Mouse (Mus musculus) CD4-positive, CD25-positive, alpha-beta regulatory T cell, adult 2 months (primary cell): ENCODE measurements around the gene Tmem95.

Experiments
- DNase-seq: peaks from one replicate; pipeline ENCODE4 v3.0.0-alpha.2; 2012; ENCODE audit warnings: low read depth, low spot score

Gene Tmem95

DNA sequence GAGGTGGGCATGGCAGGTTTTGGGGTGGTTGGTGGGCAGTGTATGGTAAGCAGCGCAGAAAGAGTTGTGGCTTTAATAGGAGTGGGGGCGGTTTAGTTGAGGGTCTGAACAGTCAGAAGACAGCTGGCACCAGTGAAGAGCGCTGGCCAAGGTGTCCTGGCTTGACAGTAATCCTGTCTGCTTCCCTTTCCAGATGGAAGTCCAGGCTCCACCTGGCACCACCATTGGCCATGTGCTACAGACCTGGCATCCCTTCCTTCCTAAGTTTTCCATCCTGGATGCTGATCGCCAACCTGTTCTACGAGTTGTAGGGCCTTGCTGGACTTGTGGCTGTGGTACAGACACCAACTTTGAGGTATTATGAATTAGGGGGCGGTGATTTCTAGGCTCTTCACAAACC is 29.8 kb downstream of the Tmem95 start:
- DNase-seq = no peak

DNA sequence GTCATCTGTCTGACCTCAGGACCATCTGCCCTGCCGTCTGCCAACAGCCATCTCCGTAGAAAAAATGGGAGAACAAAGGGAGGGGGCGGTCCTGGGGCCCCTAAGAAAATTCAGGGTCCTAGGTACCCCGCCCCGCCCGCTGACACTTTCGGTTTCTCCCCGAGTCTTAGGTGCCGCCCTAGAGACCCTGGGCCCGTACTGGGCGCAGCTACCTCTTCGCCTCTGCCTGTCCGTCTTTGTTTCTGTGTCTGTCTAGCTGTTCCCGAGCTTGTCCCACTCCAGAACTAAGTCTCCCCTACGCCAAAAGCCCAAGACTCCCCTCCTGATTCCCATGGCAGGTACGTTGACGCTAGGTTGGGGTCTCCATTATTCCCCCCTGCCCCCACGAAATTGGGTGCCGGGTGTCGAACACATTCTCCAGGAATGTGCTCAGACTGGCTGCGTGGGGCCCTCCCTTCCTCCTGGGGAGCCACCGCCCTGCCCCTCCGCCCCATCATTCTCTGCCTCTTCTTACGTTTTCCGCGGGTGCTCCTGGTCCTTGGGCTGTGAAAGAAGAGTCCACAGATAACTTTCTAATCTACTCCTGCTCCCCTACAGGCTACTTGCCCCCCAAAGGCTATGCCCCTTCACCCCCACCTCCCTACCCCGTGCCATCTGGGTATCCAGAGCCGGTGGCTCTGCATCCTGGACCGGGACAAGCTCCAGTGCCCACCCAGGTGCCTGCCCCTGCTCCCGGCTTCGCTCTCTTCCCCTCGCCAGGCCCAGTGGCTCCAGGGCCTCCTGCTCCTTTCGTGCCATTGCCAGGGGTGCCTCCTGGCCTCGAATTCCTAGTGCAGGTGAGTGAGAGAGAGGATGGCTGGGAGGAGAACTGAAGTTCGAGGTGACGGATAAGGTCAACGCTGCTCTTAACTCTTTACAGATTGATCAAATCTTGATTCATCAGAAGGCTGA is 30.8 kb downstream of the Tmem95 start:
- DNase-seq = peak; percentile 75

GRCm38 (mm10) chr11:69846198-69846680 is 31.6 kb downstream of the Tmem95 start, which contains the start of gene Plscr3:
Gene Plscr3 (plus strand): TSS chr11:69846376.
- DNase-seq = peak; percentile 89

- DNase-seq = no peak
Measured at GRCm38 (mm10) chr11:69838714-69839104, 39.1 kb downstream of the Tmem95 start.

DNA sequence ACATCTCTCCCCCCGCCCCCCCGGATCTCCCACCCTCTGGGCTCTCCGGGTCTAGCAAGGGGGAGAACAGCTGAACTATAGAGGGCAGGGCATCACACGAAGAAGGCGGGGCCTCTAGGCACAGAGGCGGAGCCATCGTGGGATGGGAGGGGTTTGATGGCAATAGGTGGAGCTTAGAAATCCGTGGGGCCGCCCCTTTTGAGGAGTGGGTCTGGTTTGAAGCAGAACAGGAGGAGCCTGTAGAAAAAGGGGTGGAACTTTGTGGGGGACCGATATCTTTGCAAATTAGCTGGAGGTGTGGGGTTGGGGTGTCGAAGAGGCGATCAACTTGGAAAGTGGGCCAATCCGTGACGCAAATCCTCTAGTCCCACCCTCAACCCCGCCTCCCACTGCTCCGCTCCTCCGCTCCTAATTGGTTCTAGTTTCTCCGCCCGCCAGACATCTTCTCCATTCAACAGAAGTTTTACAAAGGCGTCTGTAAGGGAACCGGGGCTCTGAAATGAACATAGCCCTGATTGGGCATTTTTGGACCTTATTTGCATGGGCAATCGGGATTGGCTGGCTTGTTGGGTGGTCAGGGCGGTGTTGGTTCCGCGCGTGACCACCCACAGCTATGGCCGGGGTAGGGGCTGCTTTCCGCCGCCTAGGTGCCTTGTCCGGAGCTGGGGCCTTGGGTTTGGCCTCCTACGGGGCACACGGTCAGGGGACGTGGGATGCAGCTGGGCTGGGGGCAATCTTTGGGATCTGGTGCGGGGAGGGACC is 39.7 kb downstream of the Tmem95 start, which contains the start of gene Tmem256:
Gene Tmem256 (plus strand): TSS at position 563 of the 762 bp plus-strand sequence.
- peak; percentile 96 for DNase-seq

DNA sequence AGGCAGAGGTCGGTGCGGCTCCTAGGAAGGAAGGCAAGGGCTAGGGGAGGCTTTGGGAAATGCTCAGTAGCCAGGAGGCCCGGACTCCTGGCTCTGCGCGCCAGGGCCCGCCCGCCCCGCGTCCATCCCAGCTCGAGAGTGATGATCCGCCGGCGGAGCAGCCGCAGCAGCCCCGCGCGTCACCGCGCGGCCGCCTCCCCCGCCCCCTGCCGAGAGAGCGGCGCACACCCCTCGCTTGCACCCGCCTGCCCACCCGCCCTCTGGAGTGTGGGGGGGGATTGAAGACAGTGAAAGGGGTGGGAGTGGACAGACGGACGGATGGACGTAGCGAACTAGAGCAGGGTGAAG is 40.2 kb downstream of the Tmem95 start, which contains the start of gene Nlgn2:
Gene Nlgn2 (minus strand): TSS at position 181 of the 348 bp plus-strand sequence.
- peak; percentile 82 for DNase-seq

DNA sequence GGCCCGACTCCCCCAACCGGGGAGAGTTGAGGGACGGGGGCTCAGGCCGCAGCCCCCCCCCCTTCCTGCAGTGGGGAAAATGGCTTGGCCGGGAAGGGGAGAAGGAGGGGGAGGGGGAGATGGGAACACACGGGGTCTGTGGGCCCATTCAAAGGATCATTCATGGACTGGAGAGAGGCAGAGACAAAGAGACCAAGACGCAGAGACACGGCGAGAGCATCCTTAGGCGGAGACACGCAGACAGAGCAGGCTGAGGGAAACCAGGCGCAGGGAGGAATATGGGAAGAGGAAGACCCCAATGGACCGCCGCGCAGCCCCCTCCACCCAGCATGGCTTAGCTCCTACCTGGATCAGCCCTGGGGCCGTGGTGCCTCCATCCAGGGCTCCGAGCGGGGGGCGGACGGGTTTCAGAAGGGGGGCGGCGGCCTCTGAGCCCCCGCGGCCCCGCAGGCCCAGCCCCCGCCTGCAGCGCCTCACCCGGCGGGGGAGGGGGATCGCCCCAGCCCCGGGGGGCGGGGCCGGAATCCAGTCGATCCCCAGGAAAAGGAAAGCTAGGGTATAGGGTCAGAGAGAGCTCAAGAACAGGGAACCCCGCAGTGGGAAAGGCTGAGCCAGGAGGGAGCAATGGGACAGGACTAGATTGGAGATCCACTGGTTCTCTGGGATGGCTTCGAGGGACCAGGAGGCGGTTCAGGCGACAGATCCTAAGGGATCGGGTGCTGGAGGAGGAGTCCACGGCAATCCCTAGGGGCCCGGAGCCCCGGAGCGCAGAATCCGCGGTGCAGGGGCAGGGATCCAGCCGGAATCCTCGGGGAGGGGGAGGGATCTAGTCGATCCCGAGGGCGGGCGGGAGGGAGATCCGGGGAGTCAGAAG is 40.9 kb downstream of the Tmem95 start:
- DNase-seq = peak; percentile 37

DNA sequence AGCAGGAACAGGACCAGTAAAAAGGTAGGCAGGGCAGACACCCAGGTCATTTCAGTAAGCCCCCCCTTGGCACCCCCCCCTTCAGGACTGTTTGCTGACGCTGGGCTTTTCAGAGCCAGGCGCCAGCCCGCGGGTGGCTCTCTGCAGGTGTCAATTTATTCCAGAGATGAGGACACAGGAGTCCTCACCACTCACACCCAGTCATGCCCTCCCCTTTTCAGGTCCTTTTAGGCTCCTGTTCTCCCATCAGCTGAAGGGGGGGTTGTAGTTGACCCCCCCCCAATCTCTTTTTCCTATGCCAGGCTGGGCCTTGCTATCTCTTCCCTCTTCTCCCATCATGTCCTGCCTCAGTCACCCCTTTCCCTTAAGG is 41.9 kb downstream of the Tmem95 start:
- peak; percentile 25 for DNase-seq

- peak; percentile 26 for DNase-seq
Measured at GRCm38 (mm10) chr11:69835326-69835965, 42.4 kb downstream of the Tmem95 start.

GRCm38 (mm10) chr11:69834001-69834549 is 43.7 kb downstream of the Tmem95 start:
- DNase-seq = peak; percentile 78

DNA sequence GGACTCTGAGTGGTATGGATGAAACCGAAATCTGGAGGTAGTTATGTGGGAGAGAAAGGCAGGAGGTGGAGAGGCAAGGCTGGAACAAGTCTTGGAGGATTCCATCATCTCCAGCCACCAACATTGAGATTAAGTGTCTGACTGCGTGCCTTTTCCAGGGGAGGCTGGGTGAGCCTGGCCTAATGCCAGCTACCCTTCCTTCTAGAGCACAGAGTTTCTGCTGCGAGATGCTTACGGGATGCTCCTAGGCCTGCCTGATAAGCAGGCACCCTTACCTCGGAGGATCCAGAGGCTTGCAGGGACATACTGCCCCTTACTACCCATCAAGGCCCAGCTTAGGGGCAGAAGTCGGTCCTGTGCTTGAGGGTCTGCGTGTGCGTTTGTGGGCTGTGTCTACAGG is 44.3 kb downstream of the Tmem95 start:
- no peak for DNase-seq

DNA sequence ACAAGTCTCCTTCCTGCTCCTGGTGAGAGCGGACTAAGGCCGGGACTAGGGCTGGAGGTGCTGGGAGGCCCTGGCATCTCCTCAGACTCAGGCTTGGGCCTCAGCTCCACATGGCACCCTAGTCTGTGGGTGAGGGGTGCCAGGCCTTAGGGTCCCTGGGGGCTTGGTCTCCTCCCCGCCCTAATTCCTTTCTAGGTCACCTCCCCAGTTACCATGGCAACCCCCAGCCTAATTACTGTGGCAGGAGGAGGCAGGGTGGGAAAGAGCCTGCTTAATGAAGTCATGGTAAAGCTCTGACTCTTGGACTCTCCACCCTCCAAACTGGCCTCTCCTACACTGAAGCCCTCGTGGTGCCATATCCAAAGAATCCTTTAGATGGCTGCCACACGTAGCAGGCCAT is 49.0 kb downstream of the Tmem95 start:
- no peak for DNase-seq
